Mouse (Mus musculus) liver, embryonic 11.5 days (tissue): ENCODE measurements at regions not wholly inside any gene's neighbourhood (a gene's known extent, or its start where the extent isn't known, plus 50 kb on each side); places are given as distances from the start of the nearest gene placed in this dataset.

ENCODE experiments used
- ATAC-seq: fragments of 200-750 bp; cut with Nextera tagmentation; replicated peaks from 2 replicates; pipeline ENCODE4 v1.8.0; 2017; ENCODE audit warnings: moderate number of reproducible peaks, mild to moderate bottlenecking, moderate TSS enrichment, moderate library complexity; ENCODE audit not compliant: low FRiP score
- DNase-seq: peaks from one replicate; pipeline ENCODE4 v3.0.0-alpha.2; 2017; ENCODE audit warnings: low spot score
- H3K27ac ChIP-seq: fragments of 300-500 bp; sonication (generic); 2 replicates; pipeline ENCODE4 v1.5.1; 2014; ENCODE audit warnings: mild to moderate bottlenecking, low read depth, low read length, control low read depth
- H3K27me3 ChIP-seq: fragments of 300-500 bp; sonication (generic); replicated peaks from 2 replicates; pipeline ENCODE4 v1.6.1; 2014; ENCODE audit warnings: low read length, mixed read lengths; ENCODE audit not compliant: control insufficient read depth, insufficient read depth
- H3K36me3 ChIP-seq: fragments of 300-500 bp; sonication (generic); 2 replicates; pipeline ENCODE4 v1.6.1; 2014; ENCODE audit warnings: mild to moderate bottlenecking, low read length, moderate library complexity, mixed read lengths; ENCODE audit not compliant: control insufficient read depth, insufficient read depth
- H3K4me1 ChIP-seq: fragments of 300-500 bp; sonication (generic); replicated peaks from 2 replicates; pipeline ENCODE4 v1.6.1; 2014; ENCODE audit warnings: low read length, mixed read lengths; ENCODE audit not compliant: control insufficient read depth, insufficient read depth
- H3K4me2 ChIP-seq: fragments of 300-500 bp; sonication (generic); 2 replicates; pipeline ENCODE4 v1.6.1; 2014; ENCODE audit warnings: mild to moderate bottlenecking, control low read depth, moderate library complexity
- H3K4me3 ChIP-seq: fragments of 300-500 bp; sonication (generic); 2 replicates; pipeline ENCODE4 v1.5.1; 2014; ENCODE audit warnings: low read depth, low read length, control low read depth
- H3K9ac ChIP-seq: fragments of 300-500 bp; sonication (generic); 2 replicates; pipeline ENCODE4 v1.6.1; 2014; ENCODE audit warnings: low read depth, low read length, control low read depth
- H3K9me3 ChIP-seq: fragments of 300-500 bp; sonication (generic); 2 replicates; pipeline ENCODE4 v1.6.1; 2016; ENCODE audit warnings: low read length, inconsistent platforms, mixed read lengths; ENCODE audit not compliant: control insufficient read depth
- WGBS: fragments of 180-500 bp; shearing (Covaris S2); extraction: QIAGEN DNeasy Blood & Tissue Kit; methylation state at CpG from one replicate; pipeline ENCODE4 v1.1.7; 2014; 5-methylcytosine and 5-hydroxymethylcytosine counted together

DNA sequence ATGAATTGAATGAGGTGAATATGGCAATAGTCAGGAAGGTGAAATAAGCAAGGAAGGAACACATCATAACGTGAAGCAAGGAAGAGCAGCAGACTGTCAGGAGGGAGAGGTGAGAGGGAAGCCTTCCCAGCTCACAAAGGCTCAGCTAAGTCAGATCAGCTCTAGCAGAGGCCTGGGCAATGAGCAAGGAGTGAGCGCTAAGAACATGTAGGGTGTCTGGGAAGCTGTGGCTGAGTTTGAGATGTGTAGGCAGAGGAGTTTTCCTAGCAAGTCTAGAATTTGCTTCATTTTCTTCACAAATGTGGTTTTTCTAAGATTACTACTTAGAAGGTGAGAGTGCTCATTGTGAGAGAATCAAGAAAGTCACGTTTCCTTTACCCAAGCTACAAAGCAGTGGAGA is 803.5 kb upstream of the Chrm3 start:
- no peaks in the 10 kb centered on the region for H3K36me3 ChIP-seq
- no peaks in the 10 kb centered on the region for H3K27me3 ChIP-seq
- H3K9me3 ChIP-seq, result no peaks in the 10 kb centered on the region
- no peak overlapping the region for H3K27ac ChIP-seq
- no peak overlapping the region for H3K4me2 ChIP-seq
- ATAC-seq, result no peak
- no peaks in the 10 kb centered on the region for H3K4me1 ChIP-seq
- no peak overlapping the region for H3K9ac ChIP-seq
- no peak for DNase-seq
- H3K4me3 ChIP-seq, result no peak overlapping the region
- 66% methylated on average over 3 of the region's 3 CpGs for WGBS

DNA sequence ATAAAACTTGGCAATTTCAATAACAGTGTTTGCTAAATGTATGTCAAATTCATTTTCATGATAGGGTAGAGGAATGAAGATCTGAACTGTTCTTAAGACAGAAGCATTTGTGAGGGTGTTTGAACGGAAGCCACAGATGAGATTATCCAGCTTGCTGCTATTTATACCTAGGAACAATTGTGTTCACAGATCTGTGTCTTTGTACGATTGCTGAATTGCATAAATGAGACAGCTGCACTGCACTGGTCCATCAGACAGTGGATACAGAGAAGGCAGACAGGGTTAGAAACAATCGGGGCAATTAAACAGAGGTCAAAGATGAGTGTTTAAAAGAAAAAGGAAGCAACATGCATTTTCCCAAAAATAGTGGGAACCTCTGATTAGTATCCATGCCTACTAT is 786.6 kb upstream of the Chrm3 start:
- no peak for ATAC-seq
- 78% methylated on average over 3 of the region's 3 CpGs for WGBS
- H3K36me3 ChIP-seq, result no peaks in the 10 kb centered on the region

DNA sequence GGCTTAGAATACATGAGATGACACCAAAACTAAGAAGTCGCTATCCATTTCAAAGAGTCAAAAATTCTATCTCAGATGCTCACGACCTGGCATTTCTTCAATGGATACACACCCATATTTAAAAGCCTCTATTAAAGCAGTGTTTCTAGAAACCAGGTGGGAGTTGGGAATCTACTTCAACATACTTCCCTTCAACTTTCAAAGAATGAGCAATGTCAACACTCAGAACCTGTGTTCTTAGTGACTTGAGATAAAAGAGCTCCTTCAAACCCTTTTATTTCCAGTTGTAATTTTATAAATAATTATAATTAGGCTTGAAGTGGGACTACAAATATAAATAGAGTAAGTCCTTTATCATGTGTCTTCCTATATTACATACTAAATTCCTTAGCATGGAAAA is 747.0 kb upstream of the Chrm3 start:
- WGBS, result 77% methylated on average over 2 of the region's 2 CpGs
- H3K4me2 ChIP-seq, result no peak overlapping the region
- H3K4me1 ChIP-seq, result no peaks in the 10 kb centered on the region
- ATAC-seq, result no peak
- no peaks in the 10 kb centered on the region for H3K9me3 ChIP-seq
- no peak for DNase-seq
- H3K4me3 ChIP-seq, result no peak overlapping the region
- no peak overlapping the region for H3K27ac ChIP-seq
- H3K9ac ChIP-seq, result no peak overlapping the region
- H3K36me3 ChIP-seq, result no peaks in the 10 kb centered on the region
- H3K27me3 ChIP-seq, result no peaks in the 10 kb centered on the region

More for the DNA sequence above, 786.6 kb upstream of the Chrm3 start:
- H3K27ac ChIP-seq, result no peak overlapping the region
- no peak for DNase-seq
- no peaks in the 10 kb centered on the region for H3K27me3 ChIP-seq
- H3K4me2 ChIP-seq, result no peak overlapping the region
- H3K4me3 ChIP-seq, result no peak overlapping the region
- H3K9ac ChIP-seq, result no peak overlapping the region
- H3K4me1 ChIP-seq, result no peaks in the 10 kb centered on the region
- no peaks in the 10 kb centered on the region for H3K9me3 ChIP-seq

DNA sequence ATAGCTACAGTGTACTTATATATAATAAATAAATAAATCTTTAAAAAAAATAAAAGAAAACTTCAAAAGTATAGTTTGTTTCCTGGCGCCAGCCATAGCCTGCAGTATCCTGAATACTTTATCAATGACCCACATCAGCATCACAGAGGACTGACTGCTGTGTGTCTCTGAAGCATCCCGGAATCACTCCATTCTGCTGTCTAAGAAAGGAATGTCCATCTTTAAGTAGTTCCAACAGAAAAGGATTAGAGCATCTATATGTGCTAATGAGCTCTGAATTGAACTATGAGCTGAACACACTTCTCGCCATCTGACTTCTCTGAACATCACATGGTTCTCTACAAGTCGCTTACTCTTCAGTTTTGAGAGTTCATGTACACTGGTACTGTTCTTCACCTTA is 745.8 kb upstream of the Chrm3 start:
- ATAC-seq (no peak), DNase-seq (no peak)
- no peaks in the 10 kb centered on the region for H3K9me3 ChIP-seq
- H3K4me2 ChIP-seq, result no peak overlapping the region
- H3K27ac ChIP-seq, result no peak overlapping the region
- H3K36me3 ChIP-seq, result no peaks in the 10 kb centered on the region
- 81% methylated on average over 4 of the region's 4 CpGs for WGBS
- H3K4me1 ChIP-seq, result no peaks in the 10 kb centered on the region
- no peak overlapping the region for H3K9ac ChIP-seq
- no peak overlapping the region for H3K4me3 ChIP-seq
- H3K27me3 ChIP-seq, result no peaks in the 10 kb centered on the region

DNA sequence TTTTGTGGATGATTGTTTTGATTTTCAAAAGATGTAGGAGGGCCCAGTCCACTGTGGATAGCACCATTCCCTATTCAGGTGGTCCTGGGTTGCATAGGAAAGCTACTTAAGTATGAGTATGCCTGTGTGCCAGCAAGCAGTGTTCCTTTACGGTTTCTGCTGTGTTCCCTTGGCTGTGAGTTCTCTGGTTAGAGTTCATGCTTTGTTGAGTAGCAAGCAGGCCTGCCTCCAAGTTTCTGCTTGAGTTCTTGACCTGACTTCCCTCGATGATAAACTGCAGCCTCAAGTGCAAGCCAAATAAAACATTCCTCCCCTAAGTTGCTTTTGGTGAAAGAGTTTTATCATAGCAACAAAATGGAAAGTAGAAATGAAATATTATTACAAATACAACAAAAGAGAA is 744.9 kb upstream of the Chrm3 start:
- ATAC-seq, result no peak
- no peak overlapping the region for H3K27ac ChIP-seq
- no peak overlapping the region for H3K4me2 ChIP-seq
- DNase-seq, result no peak
- no peak overlapping the region for H3K9ac ChIP-seq
- WGBS, result 62% methylated on average over 2 of the region's 2 CpGs
- H3K36me3 ChIP-seq, result no peaks in the 10 kb centered on the region
- no peak overlapping the region for H3K4me3 ChIP-seq
- H3K27me3 ChIP-seq, result no peaks in the 10 kb centered on the region
- no peaks in the 10 kb centered on the region for H3K9me3 ChIP-seq
- H3K4me1 ChIP-seq, result no peaks in the 10 kb centered on the region

DNA sequence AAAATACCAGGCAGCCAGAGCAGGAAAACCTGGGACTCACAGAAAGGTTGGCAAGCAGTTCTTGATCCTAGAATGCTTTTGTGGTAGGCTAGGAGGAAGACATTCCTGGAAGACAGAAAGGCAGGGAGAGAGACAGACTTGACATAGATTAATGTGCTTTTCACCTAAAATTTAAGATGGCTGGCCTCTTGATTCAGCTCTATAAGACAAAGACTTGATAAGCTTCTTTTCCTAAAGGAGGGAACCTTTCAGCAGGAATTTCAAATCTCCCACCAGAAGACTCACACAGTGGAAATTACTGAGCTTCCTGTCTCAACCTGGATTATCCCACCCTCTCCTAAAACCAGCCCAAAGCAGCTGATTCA is 738.9 kb upstream of the Chrm3 start:
- no peak overlapping the region for H3K4me2 ChIP-seq
- no peak overlapping the region for H3K27ac ChIP-seq
- H3K27me3 ChIP-seq, result no peaks in the 10 kb centered on the region
- no peaks in the 10 kb centered on the region for H3K4me1 ChIP-seq
- ATAC-seq, result no peak
- H3K4me3 ChIP-seq, result no peak overlapping the region
- H3K9me3 ChIP-seq, result no peaks in the 10 kb centered on the region
- no peak for DNase-seq
- no peaks in the 10 kb centered on the region for H3K36me3 ChIP-seq
- H3K9ac ChIP-seq, result no peak overlapping the region

DNA sequence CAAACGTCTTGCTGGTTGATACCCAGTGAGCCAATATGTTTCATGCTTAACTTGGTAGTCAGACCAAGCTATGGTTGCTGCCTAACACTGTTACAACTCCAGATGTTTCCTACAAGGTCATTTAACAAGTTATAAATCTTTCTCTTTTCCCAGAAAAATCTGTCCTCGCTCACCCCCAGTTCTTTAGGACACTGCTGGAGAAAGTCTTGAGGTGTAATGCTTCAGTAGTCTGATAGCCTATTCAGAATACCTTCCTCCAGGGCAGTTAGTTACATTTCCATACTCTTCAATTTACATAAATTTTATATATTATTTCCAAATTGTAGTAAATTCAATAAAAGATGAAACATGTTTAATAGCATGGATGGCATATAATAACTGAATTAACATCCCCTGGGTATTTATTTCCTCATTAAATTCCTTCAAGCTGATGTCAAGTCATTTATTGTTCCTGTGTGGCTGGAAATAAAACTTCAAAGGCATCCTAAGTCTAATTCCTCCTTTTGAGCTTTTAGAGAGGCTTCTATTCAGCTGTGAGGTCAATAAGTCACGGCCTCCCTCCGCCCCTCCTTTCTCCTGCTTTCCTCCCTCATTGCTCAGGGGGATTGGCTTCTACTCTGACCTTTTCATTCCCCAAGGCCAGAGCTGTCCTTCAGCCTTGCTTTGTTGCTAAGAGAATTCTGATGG is 738.4 kb upstream of the Chrm3 start:
- ATAC-seq, result no peak
- H3K36me3 ChIP-seq, result no peaks in the 10 kb centered on the region
- WGBS, result 56% methylated on average over 4 of the region's 4 CpGs
- H3K4me3 ChIP-seq, result no peak overlapping the region
- H3K4me2 ChIP-seq, result no peak overlapping the region
- H3K9ac ChIP-seq, result no peak overlapping the region
- H3K9me3 ChIP-seq, result no peaks in the 10 kb centered on the region
- H3K27me3 ChIP-seq, result no peaks in the 10 kb centered on the region
- DNase-seq, result no peak
- no peak overlapping the region for H3K27ac ChIP-seq
- H3K4me1 ChIP-seq, result no peaks in the 10 kb centered on the region

DNA sequence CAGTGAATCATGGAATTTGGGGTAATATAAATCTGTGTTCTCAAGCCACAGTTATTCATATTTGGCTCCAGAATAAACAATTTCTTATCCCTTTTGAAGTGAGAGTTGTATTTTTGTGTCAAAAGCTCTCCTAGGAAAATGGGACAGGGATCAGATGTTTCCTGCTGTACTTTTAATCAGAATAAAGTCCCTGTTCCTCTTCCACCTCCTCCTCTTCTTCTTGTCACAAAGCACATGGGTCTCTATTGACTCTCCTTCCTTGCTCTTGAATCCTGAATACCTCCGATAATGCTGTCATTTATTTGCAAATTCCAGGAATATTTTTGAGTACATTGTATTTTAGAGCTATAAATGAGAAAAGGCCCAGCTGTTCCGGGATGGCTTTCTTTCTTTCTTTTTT is 732.3 kb upstream of the Chrm3 start:
- Histone ChIP-seq H3K4me2 (no peak overlapping the region), H3K4me1 (no peaks in the 10 kb centered on the region), H3K36me3 (no peaks in the 10 kb centered on the region), H3K27ac (no peak overlapping the region), H3K27me3 (no peaks in the 10 kb centered on the region), H3K9me3 (no peaks in the 10 kb centered on the region), H3K9ac (no peak overlapping the region), H3K4me3 (no peak overlapping the region)
- DNase-seq (no peak), ATAC-seq (no peak)
- 83% methylated on average over 2 of the region's 2 CpGs for WGBS
